Mouse (Mus musculus): ENCODE results near the gene Mdh1.

- TF ChIP-seq CTCF (IDR thresholded peaks at IDR 0.05; ENCODE audit: low read depth) (no peak), EP300 (IDR thresholded peaks at IDR 0.05; ENCODE audit: low read depth) (no peak)
Observed at GRCm38 (mm10) chr11:21542731-21543130, 29.4 kb downstream of the Mdh1 start.

All from liver, embryonic 14.5 days (tissue).